27 mouse cellular contexts compared by ENCODE assay signal in the genomic region with DNA sequence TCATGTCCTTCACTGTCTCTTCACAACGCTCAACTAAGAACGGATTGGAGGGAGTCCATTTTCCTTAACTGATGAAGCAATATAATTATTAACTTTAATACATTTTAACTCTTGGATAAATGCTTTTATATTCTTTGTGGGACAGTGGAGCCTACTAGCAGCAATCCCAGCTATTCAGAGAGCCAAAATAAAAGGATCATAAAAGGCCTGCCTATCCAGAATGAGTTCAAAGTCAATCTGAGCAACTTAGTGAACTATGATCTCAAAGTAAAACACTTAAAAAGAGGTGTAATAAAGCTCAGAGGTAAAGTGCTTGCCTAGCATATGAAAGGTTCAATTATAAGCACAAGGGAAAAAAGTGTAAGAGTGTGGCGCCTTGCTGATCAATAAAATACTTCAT. TPM values are rescaled to one million over a fixed set of nuclear protein-coding genes. Genes with fewer than 3 reads are reported as not detected.
DNase-seq lines count a peak whose midpoint lies in the region; ATAC-seq and TF ChIP-seq lines count a peak whose summit lies in the region.
"Had no signal": no experiment of that assay in that cellular context is flagged by ENCODE, and none has a peak within 500 bp of the region (broad histone marks: within the 10 kb centered on the region; RNA-seq: fewer than 3 reads in every experiment).

No protein-coding gene starts in this region.

- no peak overlapping the region for H3K4me2 ChIP-seq in kidney, embryonic 14.5 days (replicated peaks; ENCODE audit: low read depth, low read length)
- no peak overlapping the region for H3K4me2 ChIP-seq in intestine, postnatal 0 days (replicated peaks; ENCODE audit: low read depth)
- H3K4me2 ChIP-seq: embryonic facial prominence, embryonic 12.5 days; forebrain, embryonic 13.5 days; forebrain, embryonic 15.5 days had no signal

- peaks cover 6% of the 10 kb centered on the region; the same call in 1 of the 2 replicates for H3K4me1 ChIP-seq in kidney, adult 2 months (ENCODE audit: control insufficient read depth, insufficient read depth, low read length)
- no peaks in the 10 kb centered on the region for H3K4me1 ChIP-seq in kidney, embryonic 14.5 days (ENCODE audit: control insufficient read depth, insufficient read depth, low read length)
- peaks cover 2% of the 10 kb centered on the region; the same call in 1 of the 2 replicates for H3K4me1 ChIP-seq in liver, adult 2 months (ENCODE audit: control insufficient read depth, insufficient read depth, low read length)
- no peaks in the 10 kb centered on the region for H3K4me1 ChIP-seq in intestine, postnatal 0 days (replicated peaks; ENCODE audit: control insufficient read depth, insufficient read depth, low read length)
- H3K4me1 ChIP-seq in small intestine, adult 2 months (ENCODE audit: control insufficient read depth, insufficient read depth, insufficient read length, low read length) = peaks cover 4% of the 10 kb centered on the region; the same call in 1 of the 2 replicates
- H3K4me1 ChIP-seq: embryonic facial prominence, embryonic 10.5 days; embryonic facial prominence, embryonic 12.5 days; forebrain, embryonic 13.5 days; forebrain, embryonic 15.5 days had no signal

- H3K79me2 ChIP-seq in liver, adult 2 months (ENCODE audit: control insufficient read depth, insufficient read depth, low read length) = no peaks in the 10 kb centered on the region; the same call in 1 of the 2 replicates

- DNase-seq in kidney, adult 2 months = peak; percentile 32
- DNase-seq in liver, adult 2 months (ENCODE audit: extremely low read depth, low read depth, low spot score) = peak; percentile 61
- no peak for DNase-seq in liver
- no peak for DNase-seq in cerebellum, adult 18-20 months
- DNase-seq in yolk sac, embryonic 10.5 days (ENCODE audit: low spot score) = no peak
- DNase-seq: adrenal gland, adult 8-10 months; adrenal gland, postnatal 14 days; adrenal gland, postnatal 36 days; B cell, adult 2 months; cerebellum, adult 11-12 months; cerebellum, adult 8-10 months; cerebellum, adult 9-11 months; cerebellum, postnatal 14 days; cerebellum, postnatal 36 days had no signal

- no peak for TF ChIP-seq CTCF in kidney, adult 2 months (conservative IDR thresholded peaks at IDR 0.05; ENCODE audit: insufficient read depth, insufficient read length, low read depth, low read length)
- TF ChIP-seq CTCF in liver, adult 2 months (IDR thresholded peaks at IDR 0.05; ENCODE audit: low read depth, low read length) = no peak
- no peak for TF ChIP-seq CTCF in intestine, postnatal 0 days (IDR thresholded peaks at IDR 0.05; ENCODE audit: low read depth)
- TF ChIP-seq CTCF in small intestine, adult 2 months (IDR thresholded peaks at IDR 0.05; ENCODE audit: extremely low read depth, insufficient read length, insufficient replicate concordance, low read depth, low read length) = no peak

- no peaks in the 10 kb centered on the region for H3K36me3 ChIP-seq in kidney, adult 2 months (ENCODE audit: control insufficient read depth, insufficient read depth, low read length)
- H3K36me3 ChIP-seq in kidney, embryonic 14.5 days (ENCODE audit: control insufficient read depth, insufficient read depth, low read length) = no peaks in the 10 kb centered on the region
- no peaks in the 10 kb centered on the region for H3K36me3 ChIP-seq in liver, adult 2 months (ENCODE audit: control insufficient read depth, insufficient read depth, low read length)
- H3K36me3 ChIP-seq in intestine, postnatal 0 days (ENCODE audit: control insufficient read depth, insufficient read depth) = no peaks in the 10 kb centered on the region
- no peaks in the 10 kb centered on the region for H3K36me3 ChIP-seq in small intestine, adult 2 months (ENCODE audit: control insufficient read depth, insufficient read depth, low read length)
- H3K36me3 ChIP-seq: embryonic facial prominence, embryonic 10.5 days; embryonic facial prominence, embryonic 12.5 days; forebrain, embryonic 15.5 days; G1E had no signal

- no peak overlapping the region for H3K4me3 ChIP-seq in kidney, adult 2 months (ENCODE audit: insufficient read depth, low read depth, low read length)
- H3K4me3 ChIP-seq in kidney, embryonic 14.5 days (ENCODE audit: low read length) = no peak overlapping the region
- no peak overlapping the region for H3K4me3 ChIP-seq in liver, adult 2 months (ENCODE audit: insufficient read depth, low read depth, low read length)
- H3K4me3 ChIP-seq in intestine, postnatal 0 days (ENCODE audit: low read depth, low read length) = no peak overlapping the region
- no peak overlapping the region for H3K4me3 ChIP-seq in small intestine, adult 2 months (ENCODE audit: low read depth, low read length)
- H3K4me3 ChIP-seq: embryonic facial prominence, embryonic 10.5 days; embryonic facial prominence, embryonic 12.5 days; forebrain, embryonic 13.5 days; forebrain, embryonic 15.5 days had no signal

- 62% methylated on average over 3 of the region's 3 CpGs for WGBS in kidney, adult 2 months
- 82% methylated on average over 3 of the region's 3 CpGs for WGBS in kidney, embryonic 14.5 days
- 41% methylated on average over 3 of the region's 3 CpGs for WGBS in liver, adult 2 months
- WGBS in intestine, postnatal 0 days = 51% methylated on average over 3 of the region's 3 CpGs
- 37% methylated on average over 3 of the region's 3 CpGs for WGBS in small intestine, adult 2 months

- no peak for ATAC-seq in kidney, embryonic 14.5 days (ENCODE audit: low FRiP score, low TSS enrichment)
- peak; percentile 79 for ATAC-seq in intestine, postnatal 0 days
- ATAC-seq: activated CD4-positive, CD25-positive, alpha-beta regulatory T cell, adult 4 months; CD4-positive, CD25-positive, alpha-beta regulatory T cell, adult 4 months; forebrain, embryonic 13.5 days; forebrain, embryonic 15.5 days; Patski had no signal

- H3K9ac ChIP-seq in kidney, embryonic 14.5 days (ENCODE audit: low read depth, low read length) = no peak overlapping the region
- H3K9ac ChIP-seq in liver, adult 2 months (ENCODE audit: low read depth, low read length) = no peak overlapping the region
- H3K9ac ChIP-seq in intestine, postnatal 0 days (ENCODE audit: low read depth, low read length) = no peak overlapping the region
- H3K9ac ChIP-seq: embryonic facial prominence, embryonic 12.5 days; forebrain, embryonic 13.5 days; forebrain, embryonic 15.5 days had no signal

- TF ChIP-seq POLR2A in kidney, adult 2 months (IDR thresholded peaks at IDR 0.05; ENCODE audit: low read depth, low read length) = no peak
- no peak for TF ChIP-seq POLR2A in liver, adult 2 months (IDR thresholded peaks at IDR 0.05; ENCODE audit: extremely low read depth, insufficient read depth, low read length)
- TF ChIP-seq POLR2A in small intestine, adult 2 months (IDR thresholded peaks at IDR 0.05; ENCODE audit: low read depth, low read length) = no peak

- no peaks in the 10 kb centered on the region for H3K27me3 ChIP-seq in kidney, adult 2 months (replicated peaks; ENCODE audit: control insufficient read depth, insufficient read depth, low read length)
- no peaks in the 10 kb centered on the region for H3K27me3 ChIP-seq in kidney, embryonic 14.5 days (ENCODE audit: control insufficient read depth, insufficient read depth, low read length)
- H3K27me3 ChIP-seq in liver, adult 2 months (ENCODE audit: control insufficient read depth, insufficient read depth, low read length) = no peaks in the 10 kb centered on the region
- H3K27me3 ChIP-seq in intestine, postnatal 0 days (replicated peaks; ENCODE audit: control insufficient read depth, insufficient read depth, low read length) = no peaks in the 10 kb centered on the region
- no peaks in the 10 kb centered on the region for H3K27me3 ChIP-seq in small intestine, adult 2 months (ENCODE audit: control insufficient read depth, insufficient read depth, low read length)
- H3K27me3 ChIP-seq: CH12.LX; embryonic facial prominence, embryonic 12.5 days; forebrain, embryonic 13.5 days; forebrain, embryonic 15.5 days; Patski had no signal

- H3K9me3 ChIP-seq in kidney, embryonic 14.5 days (ENCODE audit: control insufficient read depth, low read length) = no peaks in the 10 kb centered on the region
- H3K9me3 ChIP-seq in intestine, postnatal 0 days (ENCODE audit: control insufficient read depth) = no peaks in the 10 kb centered on the region
- H3K9me3 ChIP-seq: embryonic facial prominence, embryonic 10.5 days; embryonic facial prominence, embryonic 12.5 days; forebrain, embryonic 13.5 days; forebrain, embryonic 15.5 days; G1E had no signal

- H3K27ac ChIP-seq in kidney, adult 2 months (ENCODE audit: insufficient read depth, low read depth, low read length) = no peak overlapping the region
- no peak overlapping the region for H3K27ac ChIP-seq in kidney, embryonic 14.5 days (ENCODE audit: low read depth, low read length)
- H3K27ac ChIP-seq in liver, adult 2 months (replicated peaks; ENCODE audit: insufficient read depth, low read depth, low read length) = no peak overlapping the region
- no peak overlapping the region for H3K27ac ChIP-seq in intestine, postnatal 0 days (ENCODE audit: low read depth, low read length)
- peak overlapping the region; percentile 60; the same call in 1 of the 2 replicates for H3K27ac ChIP-seq in small intestine, adult 2 months (ENCODE audit: insufficient read depth, low read depth, low read length)
- H3K27ac ChIP-seq: embryonic facial prominence, embryonic 10.5 days; embryonic facial prominence, embryonic 12.5 days; forebrain, embryonic 13.5 days; forebrain, embryonic 15.5 days had no signal

RNA-seq across cellular contexts. Expression of a gene that starts 21.0 kb away (rescaled TPM):
- 5.2 and 6.5 TPM in 2 replicates for polyA plus RNA-seq in kidney, adult 2 months (2012; rRNA removed)
- 7.2 and 7.5 TPM in 2 replicates for polyA plus RNA-seq in kidney, embryonic 14.5 days (2014; fragmentation: Nextera tagmentation; extraction: Ambion mirVana)
- 15.0 and 15.4 TPM in 2 replicates for total RNA-seq in liver, adult 2 months (2014; rRNA removed)
- polyA plus RNA-seq in liver, adult 2 months (2012; rRNA removed) = 2.1 and 2.2 TPM in 2 replicates
- polyA plus RNA-seq in intestine, postnatal 0 days (2015; fragmentation: Nextera tagmentation; extraction: Ambion mirVana) = 5.0 and 6.1 TPM in 2 replicates
- 1.7 and 3.2 TPM in 2 replicates for polyA plus RNA-seq in small intestine, adult 2 months (2012; rRNA removed)
- polyA plus RNA-seq: G1E had no signal

RNA-seq across cellular contexts. Expression of a gene that starts 40.1 kb away (rescaled TPM):
- polyA plus RNA-seq in kidney, adult 2 months (2012; rRNA removed) = 0.05 and 0.16 TPM in 2 replicates
- polyA plus RNA-seq in kidney, embryonic 14.5 days (2014; fragmentation: Nextera tagmentation; extraction: Ambion mirVana) = 2.1 and 3.3 TPM in 2 replicates
- 0.40 and 0.46 TPM in 2 replicates for total RNA-seq in liver, adult 2 months (2014; rRNA removed)
- polyA plus RNA-seq in liver, adult 2 months (2012; rRNA removed) = not detected in 2 replicates
- polyA plus RNA-seq in intestine, postnatal 0 days (2015; fragmentation: Nextera tagmentation; extraction: Ambion mirVana) = 1.3 and 2.2 TPM in 2 replicates
- 0.08 and 0.27 TPM in 2 replicates for polyA plus RNA-seq in small intestine, adult 2 months (2012; rRNA removed)
- total RNA-seq: common myeloid progenitor, adult 5-6 weeks had no signal
- polyA plus RNA-seq: activated CD4-positive, CD25-positive, alpha-beta regulatory T cell, adult 4 months; CD4-positive, CD25-positive, alpha-beta regulatory T cell, adult 4 months; G1E had no signal

Comparison
In these comparisons a context has a peak if more than half of its experiments do, and no peak if none do; other contexts are left out.
1. DNase-seq: peak in kidney, adult 2 months (single experiment) and liver, adult 2 months (single experiment); none in liver (single experiment), cerebellum, adult 18-20 months (0 of 2) and yolk sac, embryonic 10.5 days (single experiment).